Mouse (Mus musculus): Measurements from ENCODE around the gene Dusp14. TPM values are rescaled to one million over a fixed set of nuclear protein-coding genes. Genes with fewer than 3 reads are reported as not detected.

Gene Dusp14
- polyA plus RNA-seq, 2 experiments, result 0.61 to 1.1 TPM

DNA sequence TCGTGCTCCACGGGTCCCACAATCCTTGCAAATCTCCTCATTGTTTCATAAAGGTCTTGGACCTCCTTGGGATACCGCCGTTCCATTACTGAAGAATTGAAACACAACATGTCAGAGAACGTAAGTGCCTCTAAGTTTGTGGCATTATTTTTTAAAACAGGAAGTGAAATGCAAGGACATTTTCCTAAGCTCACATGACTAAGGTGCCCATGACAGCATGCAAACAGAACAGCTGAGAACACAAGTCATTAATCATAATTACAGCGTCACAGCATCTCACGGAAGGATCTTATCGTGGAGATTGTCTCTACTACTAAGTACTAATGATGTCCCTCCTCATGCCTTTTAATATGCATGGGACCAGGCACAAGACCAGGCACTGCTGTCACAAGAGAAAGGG is 21.5 kb upstream of the Dusp14 start:
- H3K9ac ChIP-seq (replicated peaks), result no peak overlapping the region
- H3K4me2 ChIP-seq (ENCODE audit: low read depth), result no peak overlapping the region
- 80% methylated on average over 8 of the region's 8 CpGs for WGBS (ENCODE audit: insufficient replicate concordance)
- no peak overlapping the region for H3K4me3 ChIP-seq (ENCODE audit: insufficient read depth in 1 of 2, low read depth in 2 of 2, low read length in 2 of 2)
- no peaks in the 10 kb centered on the region for H3K27me3 ChIP-seq (ENCODE audit: control insufficient read depth, insufficient read depth, low read length)
- ATAC-seq (ENCODE audit: insufficient read depth) (no peak), DNase-seq (ENCODE audit: low read depth in 3 of 3, low spot score in 3 of 3) (no peak)
- TF ChIP-seq CTCF (IDR thresholded peaks at IDR 0.05; ENCODE audit: low read depth), result no peak
- TF ChIP-seq EP300 (IDR thresholded peaks at IDR 0.05; ENCODE audit: low read depth), result no peak
- H3K4me1 ChIP-seq (replicated peaks; ENCODE audit: control insufficient read depth in 2 of 2, insufficient read depth in 2 of 2, low read length in 1 of 2), result no peaks in the 10 kb centered on the region
- H3K9me3 ChIP-seq (ENCODE audit: control insufficient read depth, low read length), result no peaks in the 10 kb centered on the region
- no peak overlapping the region for H3K27ac ChIP-seq
- H3K36me3 ChIP-seq (replicated peaks; ENCODE audit: control insufficient read depth, insufficient read depth, low read depth), result peaks cover 3% of the 10 kb centered on the region

- H3K9ac ChIP-seq (replicated peaks), result no peak overlapping the region
- H3K27ac ChIP-seq, result no peak overlapping the region
- peaks cover 6% of the 10 kb centered on the region; the same call in 1 of the 2 replicates for H3K36me3 ChIP-seq (replicated peaks; ENCODE audit: control insufficient read depth, insufficient read depth, low read depth)
- ATAC-seq (ENCODE audit: insufficient read depth), result no peak
- DNase-seq (ENCODE audit: low read depth in 3 of 3, low spot score in 3 of 3), result no peak
- WGBS (ENCODE audit: insufficient replicate concordance), result 83% methylated on average over 5 of the region's 5 CpGs
- H3K9me3 ChIP-seq (ENCODE audit: control insufficient read depth, low read length), result no peaks in the 10 kb centered on the region
- H3K4me2 ChIP-seq (ENCODE audit: low read depth), result no peak overlapping the region
- H3K4me1 ChIP-seq (replicated peaks; ENCODE audit: control insufficient read depth in 2 of 2, insufficient read depth in 2 of 2, low read length in 1 of 2), result no peaks in the 10 kb centered on the region
- no peak overlapping the region for H3K4me3 ChIP-seq (ENCODE audit: insufficient read depth in 1 of 2, low read depth in 2 of 2, low read length in 2 of 2)
- H3K27me3 ChIP-seq (ENCODE audit: control insufficient read depth, insufficient read depth, low read length), result no peaks in the 10 kb centered on the region
- TF ChIP-seq CTCF (IDR thresholded peaks at IDR 0.05; ENCODE audit: low read depth) (no peak), EP300 (IDR thresholded peaks at IDR 0.05; ENCODE audit: low read depth) (no peak)
Measured at GRCm38 (mm10) chr11:84081901-84082300, 12.8 kb upstream of the Dusp14 start.

GRCm38 (mm10) chr11:84080327-84080726 is 11.3 kb upstream of the Dusp14 start:
- Histone ChIP-seq H3K4me3 (ENCODE audit: insufficient read depth in 1 of 2, low read depth in 2 of 2, low read length in 2 of 2) (no peak overlapping the region), H3K9ac (replicated peaks) (no peak overlapping the region), H3K36me3 (replicated peaks; ENCODE audit: control insufficient read depth, insufficient read depth, low read depth) (peaks cover 6% of the 10 kb centered on the region; the same call in 1 of the 2 replicates), H3K9me3 (ENCODE audit: control insufficient read depth, low read length) (no peaks in the 10 kb centered on the region), H3K27ac (no peak overlapping the region), H3K4me1 (replicated peaks; ENCODE audit: control insufficient read depth in 2 of 2, insufficient read depth in 2 of 2, low read length in 1 of 2) (no peaks in the 10 kb centered on the region), H3K4me2 (ENCODE audit: low read depth) (no peak overlapping the region), H3K27me3 (ENCODE audit: control insufficient read depth, insufficient read depth, low read length) (no peaks in the 10 kb centered on the region)
- 77% methylated on average over 3 of the region's 3 CpGs for WGBS (ENCODE audit: insufficient replicate concordance)
- TF ChIP-seq CTCF (IDR thresholded peaks at IDR 0.05; ENCODE audit: low read depth) (no peak), EP300 (IDR thresholded peaks at IDR 0.05; ENCODE audit: low read depth) (no peak)
- ATAC-seq (ENCODE audit: insufficient read depth) (no peak), DNase-seq (ENCODE audit: low read depth in 3 of 3, low spot score in 3 of 3) (no peak)

DNA sequence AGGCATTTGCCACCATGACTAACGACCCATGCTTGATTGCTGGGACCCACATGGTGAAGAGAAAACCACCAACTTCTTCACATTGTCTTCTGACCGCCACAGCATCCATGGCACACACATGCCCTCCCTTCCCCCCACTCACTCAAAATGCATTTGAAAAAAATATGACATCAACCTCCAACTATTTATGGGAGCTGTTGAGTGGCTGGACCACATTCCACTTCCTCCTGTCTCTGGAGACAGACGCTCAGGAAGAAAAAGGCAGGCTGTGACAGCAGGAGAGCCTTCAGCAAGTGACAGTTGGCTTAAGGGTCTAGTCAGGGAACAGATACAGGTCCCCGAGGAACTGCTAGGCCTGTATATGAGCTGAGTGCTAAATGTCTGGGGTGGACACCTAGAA is 10.8 kb upstream of the Dusp14 start:
- 69% methylated on average over 4 of the region's 4 CpGs for WGBS (ENCODE audit: insufficient replicate concordance)
- ATAC-seq (ENCODE audit: insufficient read depth), result no peak
- H3K36me3 ChIP-seq (replicated peaks; ENCODE audit: control insufficient read depth, insufficient read depth, low read depth), result peaks cover 6% of the 10 kb centered on the region; the same call in 1 of the 2 replicates
- no peak for TF ChIP-seq EP300 (IDR thresholded peaks at IDR 0.05; ENCODE audit: low read depth)
- TF ChIP-seq CTCF (IDR thresholded peaks at IDR 0.05; ENCODE audit: low read depth), result no peak
- H3K4me1 ChIP-seq (replicated peaks; ENCODE audit: control insufficient read depth in 2 of 2, insufficient read depth in 2 of 2, low read length in 1 of 2), result no peaks in the 10 kb centered on the region
- H3K9ac ChIP-seq (replicated peaks), result no peak overlapping the region
- no peak overlapping the region for H3K27ac ChIP-seq
- H3K9me3 ChIP-seq (ENCODE audit: control insufficient read depth, low read length), result no peaks in the 10 kb centered on the region
- H3K4me3 ChIP-seq (ENCODE audit: insufficient read depth in 1 of 2, low read depth in 2 of 2, low read length in 2 of 2), result no peak overlapping the region
- H3K4me2 ChIP-seq (ENCODE audit: low read depth), result no peak overlapping the region
- no peak for DNase-seq (ENCODE audit: low read depth in 3 of 3, low spot score in 3 of 3)
- H3K27me3 ChIP-seq (ENCODE audit: control insufficient read depth, insufficient read depth, low read length), result no peaks in the 10 kb centered on the region

DNA sequence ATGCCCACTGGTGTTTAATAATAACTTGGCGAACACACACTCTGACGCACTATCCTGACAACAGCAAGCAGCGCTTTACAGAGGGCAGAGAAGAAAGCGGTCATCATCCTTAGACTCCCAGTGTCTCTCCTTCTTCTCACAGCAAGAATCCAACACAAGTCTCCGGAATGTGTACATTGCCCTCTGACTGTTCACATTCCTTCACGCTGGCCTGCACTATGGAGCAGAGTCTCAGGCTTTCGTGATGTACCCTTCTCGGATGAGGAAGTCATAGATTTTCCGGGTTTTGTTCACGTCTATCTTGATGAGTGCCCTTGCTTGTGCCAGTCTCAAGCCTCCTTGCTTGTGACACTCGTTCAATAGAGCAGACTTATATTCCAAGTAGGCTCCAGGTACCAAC is 10.3 kb upstream of the Dusp14 start:
- no peak for DNase-seq (ENCODE audit: low read depth in 3 of 3, low spot score in 3 of 3)

More for the DNA sequence above, 10.3 kb upstream of the Dusp14 start:
- H3K4me3 ChIP-seq (ENCODE audit: insufficient read depth in 1 of 2, low read depth in 2 of 2, low read length in 2 of 2), result no peak overlapping the region
- no peak overlapping the region for H3K9ac ChIP-seq (replicated peaks)
- H3K27me3 ChIP-seq (ENCODE audit: control insufficient read depth, insufficient read depth, low read length), result no peaks in the 10 kb centered on the region
- TF ChIP-seq CTCF (IDR thresholded peaks at IDR 0.05; ENCODE audit: low read depth), result no peak
- TF ChIP-seq EP300 (IDR thresholded peaks at IDR 0.05; ENCODE audit: low read depth), result no peak
- H3K9me3 ChIP-seq (ENCODE audit: control insufficient read depth, low read length), result no peaks in the 10 kb centered on the region
- peaks cover 6% of the 10 kb centered on the region; the same call in 1 of the 2 replicates for H3K36me3 ChIP-seq (replicated peaks; ENCODE audit: control insufficient read depth, insufficient read depth, low read depth)
- H3K4me1 ChIP-seq (replicated peaks; ENCODE audit: control insufficient read depth in 2 of 2, insufficient read depth in 2 of 2, low read length in 1 of 2), result no peaks in the 10 kb centered on the region
- H3K4me2 ChIP-seq (ENCODE audit: low read depth), result no peak overlapping the region
- no peak for ATAC-seq (ENCODE audit: insufficient read depth)
- H3K27ac ChIP-seq, result no peak overlapping the region
- 82% methylated on average over 11 of the region's 11 CpGs for WGBS (ENCODE audit: insufficient replicate concordance)
